Mouse (Mus musculus): ENCODE measurements around the gene Crct1. TPM values are rescaled to one million over a fixed set of nuclear protein-coding genes. Genes with fewer than 3 reads are reported as not detected.

Gene Crct1
- polyA plus RNA-seq (2012; ENCODE audit: insufficient read depth, insufficient read length, missing spikeins): not detected in 2 replicates

DNA sequence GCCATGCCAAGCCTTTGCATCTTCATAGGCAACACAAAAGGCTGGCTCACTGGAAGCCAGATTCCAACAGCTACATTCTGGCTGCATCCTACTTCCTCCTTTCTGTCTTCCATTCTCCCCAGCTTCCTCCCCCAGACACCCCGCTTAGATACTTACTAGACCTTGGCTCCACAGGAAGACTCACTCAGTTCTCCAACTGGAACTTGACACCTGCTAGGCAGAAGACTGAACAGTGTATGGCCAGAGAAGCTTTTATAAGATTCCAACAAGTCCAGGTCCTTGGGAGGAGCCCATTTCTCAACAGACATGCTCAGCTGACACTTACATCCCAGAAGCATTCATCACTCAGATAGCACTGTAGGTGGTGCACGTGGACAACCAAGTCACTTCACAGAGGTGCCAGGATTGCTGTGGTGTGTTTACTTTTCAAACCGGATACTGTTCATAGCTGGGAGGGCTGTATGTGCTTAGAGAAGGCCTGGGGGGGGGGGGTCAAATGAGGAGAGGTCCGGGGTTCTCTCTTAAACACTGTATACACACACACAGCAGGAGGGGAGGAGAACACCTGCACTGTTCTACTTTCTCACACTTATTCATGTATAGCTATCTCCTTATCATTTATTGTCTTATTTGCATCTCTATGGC, at the start of gene Crct1:
TSS of gene Crct1 (minus strand) at position 228 of the 645 bp plus-strand sequence.
- H3K27ac ChIP-seq (replicated peaks; ENCODE audit: low read depth, low read length): no peak within 1 kb of the TSS
- H3K4me3 ChIP-seq (ENCODE audit: insufficient read depth, low read depth, low read length): no peak within 1 kb of the TSS

DNA sequence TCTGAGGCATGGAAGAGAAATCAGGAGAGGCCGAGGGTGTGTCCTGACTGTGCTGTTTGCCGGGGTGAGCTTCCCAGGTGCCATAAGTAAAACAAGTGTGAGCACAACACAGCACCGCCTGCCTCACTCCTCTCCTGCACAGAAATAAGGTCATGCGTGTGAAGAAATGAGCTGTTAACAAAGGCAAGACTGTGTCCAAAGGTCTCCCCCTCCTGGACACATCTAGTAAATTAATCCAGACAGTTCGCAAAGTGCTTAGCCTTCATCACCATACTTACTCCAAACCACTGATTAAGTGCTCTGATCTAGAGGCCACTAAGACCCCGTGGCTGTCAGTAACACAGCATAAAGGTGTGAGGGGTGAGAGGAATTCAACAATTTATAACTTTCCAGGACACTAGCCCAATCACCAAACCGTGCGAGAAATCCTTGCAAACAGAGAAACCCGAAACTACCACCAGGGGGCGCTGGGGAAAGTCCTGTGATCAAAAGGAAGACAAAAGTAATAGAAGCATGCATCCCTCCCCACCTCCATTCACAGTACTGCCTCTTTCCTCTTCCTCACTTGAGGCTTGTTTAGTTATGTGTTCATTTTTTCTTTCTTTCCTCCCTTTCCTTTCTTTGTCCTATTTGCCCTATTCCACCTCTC, 37.5 kb upstream of the Crct1 start:
- H3K4me1 ChIP-seq (ENCODE audit: control insufficient read depth, insufficient read depth, insufficient read length, low read length): no peaks in the 10 kb centered on the region
- no peak overlapping the region for H3K4me3 ChIP-seq (ENCODE audit: insufficient read depth, low read depth, low read length)
- no peak overlapping the region for H3K27ac ChIP-seq (replicated peaks; ENCODE audit: low read depth, low read length)

More for the DNA sequence above, at the start of gene Crct1:
- H3K4me1 ChIP-seq (ENCODE audit: control insufficient read depth, insufficient read depth, insufficient read length, low read length): no peaks in the 10 kb centered on the region

DNA sequence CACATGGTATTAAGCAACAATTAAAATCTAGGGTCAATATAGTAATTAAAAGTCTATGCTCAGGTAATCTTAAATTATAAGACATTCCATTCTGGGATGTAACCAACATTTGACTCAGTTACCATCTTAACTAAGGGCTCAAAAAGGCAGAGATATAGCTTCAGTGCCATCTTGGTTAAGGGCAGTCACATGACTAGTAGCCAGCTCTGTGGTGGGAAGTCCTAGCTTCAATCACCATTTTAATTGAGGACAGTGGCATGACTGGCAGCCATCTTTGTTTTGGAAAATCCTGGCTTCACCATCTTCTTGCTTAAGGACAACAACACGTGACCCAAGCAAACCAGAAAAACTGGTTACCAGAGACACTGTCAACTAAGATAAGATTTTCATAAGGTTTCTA, 34.7 kb upstream of the Crct1 start:
- no peak overlapping the region for H3K27ac ChIP-seq (replicated peaks; ENCODE audit: low read depth, low read length)
- H3K4me3 ChIP-seq (ENCODE audit: insufficient read depth, low read depth, low read length): no peak overlapping the region
- no peaks in the 10 kb centered on the region for H3K4me1 ChIP-seq (ENCODE audit: control insufficient read depth, insufficient read depth, insufficient read length, low read length)

DNA sequence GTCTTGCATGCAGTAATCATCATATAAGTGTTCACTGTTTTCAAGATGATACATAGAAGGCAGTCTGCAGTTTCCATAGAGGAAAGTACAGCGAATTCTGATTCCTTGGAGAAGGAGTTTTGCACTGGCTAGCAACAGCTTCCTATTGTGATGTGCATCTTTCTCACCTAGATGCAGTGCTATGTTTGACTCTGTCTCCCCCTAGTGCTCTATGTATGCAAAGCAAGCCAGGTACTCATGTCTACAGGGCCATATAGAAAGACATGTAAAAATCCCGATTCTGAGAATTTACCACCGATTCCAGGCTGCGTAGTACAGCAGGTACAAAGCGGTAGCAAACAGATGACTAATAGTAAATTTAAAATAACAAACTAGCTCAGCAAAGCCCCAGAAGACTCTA, 16.0 kb upstream of the Crct1 start:
- H3K27ac ChIP-seq (replicated peaks; ENCODE audit: low read depth, low read length): no peak overlapping the region
- no peaks in the 10 kb centered on the region for H3K4me1 ChIP-seq (ENCODE audit: control insufficient read depth, insufficient read depth, insufficient read length, low read length)
- H3K4me3 ChIP-seq (ENCODE audit: insufficient read depth, low read depth, low read length): no peak overlapping the region

- Histone ChIP-seq H3K27ac (replicated peaks; ENCODE audit: low read depth, low read length) (no peak overlapping the region), H3K4me1 (ENCODE audit: control insufficient read depth, insufficient read depth, insufficient read length, low read length) (no peaks in the 10 kb centered on the region), H3K4me3 (ENCODE audit: insufficient read depth, low read depth, low read length) (no peak overlapping the region)
Measured at GRCm38 (mm10) chr3:93025486-93025885, 10.0 kb upstream of the Crct1 start.

GRCm38 (mm10) chr3:93023411-93024184, 8.1 kb upstream of the Crct1 start:
- Histone ChIP-seq H3K4me1 (ENCODE audit: control insufficient read depth, insufficient read depth, insufficient read length, low read length) (no peaks in the 10 kb centered on the region), H3K27ac (replicated peaks; ENCODE audit: low read depth, low read length) (no peak overlapping the region), H3K4me3 (ENCODE audit: insufficient read depth, low read depth, low read length) (no peak overlapping the region)

- Histone ChIP-seq H3K27ac (replicated peaks; ENCODE audit: low read depth, low read length) (no peak overlapping the region), H3K4me3 (ENCODE audit: insufficient read depth, low read depth, low read length) (no peak overlapping the region), H3K4me1 (ENCODE audit: control insufficient read depth, insufficient read depth, insufficient read length, low read length) (no peaks in the 10 kb centered on the region)
Measured at GRCm38 (mm10) chr3:93021171-93021570, 5.7 kb upstream of the Crct1 start.

GRCm38 (mm10) chr3:93018960-93019359, 3.5 kb upstream of the Crct1 start, which contains the start of gene Lce1m:
Lce1m (minus strand) TSS chr3:93019060.
- no peaks in the 10 kb centered on the region for H3K4me1 ChIP-seq (ENCODE audit: control insufficient read depth, insufficient read depth, insufficient read length, low read length)
- no peak within 1 kb of the TSS for H3K27ac ChIP-seq (replicated peaks; ENCODE audit: low read depth, low read length)

GRCm38 (mm10) chr3:93014871-93015270, 616 bp downstream of the Crct1 start:
- no peak overlapping the region for H3K27ac ChIP-seq (replicated peaks; ENCODE audit: low read depth, low read length)
- no peak overlapping the region for H3K4me3 ChIP-seq (ENCODE audit: insufficient read depth, low read depth, low read length)
- no peaks in the 10 kb centered on the region for H3K4me1 ChIP-seq (ENCODE audit: control insufficient read depth, insufficient read depth, insufficient read length, low read length)

More at GRCm38 (mm10) chr3:93018960-93019359, 3.5 kb upstream of the Crct1 start, which contains the start of gene Lce1m:
- H3K4me3 ChIP-seq (ENCODE audit: insufficient read depth, low read depth, low read length): no peak within 1 kb of the TSS

GRCm38 (mm10) chr3:93014378-93014801, 1.1 kb downstream of the Crct1 start:
- no peak overlapping the region for H3K27ac ChIP-seq (replicated peaks; ENCODE audit: low read depth, low read length)
- no peaks in the 10 kb centered on the region for H3K4me1 ChIP-seq (ENCODE audit: control insufficient read depth, insufficient read depth, insufficient read length, low read length)
- H3K4me3 ChIP-seq (ENCODE audit: insufficient read depth, low read depth, low read length): no peak overlapping the region

DNA sequence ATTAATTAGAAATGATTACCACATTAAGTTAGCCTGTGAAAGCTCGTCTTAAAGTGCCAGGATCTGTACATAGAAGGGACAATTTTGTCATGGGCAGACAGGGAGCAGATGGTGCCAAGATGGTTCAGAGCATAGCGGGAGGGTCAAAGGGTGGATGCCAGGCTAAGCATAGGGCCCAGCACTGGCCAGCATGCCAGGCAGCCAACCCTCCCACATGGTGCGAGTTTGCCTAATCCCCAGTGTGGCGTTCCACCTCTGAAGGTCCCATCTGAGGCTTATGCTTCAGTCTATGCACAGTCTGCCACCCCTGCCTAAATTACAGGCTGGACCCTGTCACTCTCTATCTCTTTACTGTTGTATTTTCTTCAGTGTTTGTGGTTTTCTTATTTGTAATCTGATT, 12.6 kb downstream of the Crct1 start:
- Histone ChIP-seq H3K4me3 (ENCODE audit: insufficient read depth, low read depth, low read length) (no peak overlapping the region), H3K4me1 (ENCODE audit: control insufficient read depth, insufficient read depth, insufficient read length, low read length) (no peaks in the 10 kb centered on the region), H3K27ac (replicated peaks; ENCODE audit: low read depth, low read length) (no peak overlapping the region)

- H3K4me1 ChIP-seq (ENCODE audit: control insufficient read depth, insufficient read depth, insufficient read length, low read length): no peaks in the 10 kb centered on the region
- no peak overlapping the region for H3K27ac ChIP-seq (replicated peaks; ENCODE audit: low read depth, low read length)
- H3K4me3 ChIP-seq (ENCODE audit: insufficient read depth, low read depth, low read length): no peak overlapping the region
Measured at GRCm38 (mm10) chr3:93000621-93001020, 14.9 kb downstream of the Crct1 start.

DNA sequence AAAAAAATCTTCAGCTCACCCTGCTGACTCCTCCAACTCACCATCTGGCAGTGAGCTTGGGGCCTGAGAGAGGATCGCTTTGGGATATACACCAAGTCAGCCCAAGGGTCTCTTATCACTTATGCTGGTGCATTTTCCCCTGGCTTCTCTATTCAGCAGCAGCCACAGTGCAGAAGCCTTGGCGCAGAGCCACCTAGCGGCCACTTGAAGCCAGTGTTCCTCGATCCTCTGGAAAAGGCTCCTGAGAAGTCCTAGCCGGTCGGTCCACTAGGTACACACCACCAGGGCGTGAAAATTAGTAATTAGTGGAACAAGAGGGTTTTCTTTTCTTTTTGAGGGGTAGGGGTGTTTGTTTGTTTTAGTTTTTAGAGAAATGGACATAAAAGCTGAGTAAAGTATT, 16.8 kb downstream of the Crct1 start:
- Histone ChIP-seq H3K4me1 (ENCODE audit: control insufficient read depth, insufficient read depth, insufficient read length, low read length) (no peaks in the 10 kb centered on the region), H3K27ac (replicated peaks; ENCODE audit: low read depth, low read length) (no peak overlapping the region), H3K4me3 (ENCODE audit: insufficient read depth, low read depth, low read length) (no peak overlapping the region)

DNA sequence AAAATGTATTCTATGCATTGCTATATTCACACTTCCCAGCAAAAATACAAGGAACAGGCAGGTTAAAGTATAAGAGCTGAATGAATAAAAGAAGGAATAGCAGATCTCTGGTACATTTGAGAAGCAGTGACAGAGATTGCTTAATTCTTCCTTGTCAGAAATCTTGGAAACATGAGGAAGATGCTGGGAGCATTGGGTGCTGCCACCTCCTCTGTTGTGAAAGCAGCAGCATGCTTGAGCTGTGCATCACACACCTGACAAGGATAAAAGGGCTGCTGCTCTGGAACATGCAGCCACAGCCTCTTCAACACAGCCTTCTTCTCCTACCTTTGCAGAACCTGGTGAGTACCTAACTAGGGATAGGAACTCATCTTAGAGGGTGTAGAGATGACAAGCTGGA, 23.6 kb downstream of the Crct1 start, which contains the start of gene Lce3f:
TSS of gene Lce3f (plus strand) at position 301 of the 400 bp plus-strand sequence.
- no peak within 1 kb of the TSS for H3K27ac ChIP-seq (replicated peaks; ENCODE audit: low read depth, low read length)
- no peaks in the 10 kb centered on the region for H3K4me1 ChIP-seq (ENCODE audit: control insufficient read depth, insufficient read depth, insufficient read length, low read length)
- no peak within 1 kb of the TSS for H3K4me3 ChIP-seq (ENCODE audit: insufficient read depth, low read depth, low read length)

DNA sequence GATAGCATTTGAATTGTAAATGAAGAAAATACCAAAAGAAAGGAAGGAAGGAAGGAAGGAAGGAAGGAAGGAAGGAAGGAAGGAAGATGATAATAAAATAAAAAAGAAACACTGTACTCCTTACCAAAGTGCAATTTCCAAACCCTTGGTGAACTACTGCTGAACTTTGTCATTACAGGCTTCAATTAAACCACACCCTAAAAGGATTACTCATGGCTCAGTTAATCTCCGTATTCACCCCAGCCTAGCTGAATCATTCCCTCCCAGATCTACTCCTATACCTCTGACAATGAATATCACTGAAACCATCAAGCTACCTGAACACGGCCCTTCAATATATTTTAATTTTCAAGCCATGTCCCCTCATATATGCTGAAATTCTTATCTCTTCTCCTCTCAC, 37.0 kb downstream of the Crct1 start:
- no peaks in the 10 kb centered on the region for H3K4me1 ChIP-seq (ENCODE audit: control insufficient read depth, insufficient read depth, insufficient read length, low read length)
- H3K4me3 ChIP-seq (ENCODE audit: insufficient read depth, low read depth, low read length): no peak overlapping the region
- no peak overlapping the region for H3K27ac ChIP-seq (replicated peaks; ENCODE audit: low read depth, low read length)

Measured in brown adipose tissue, adult 24 weeks (tissue).